Mouse (Mus musculus): ENCODE data around the gene Mtor. TPM values are rescaled to one million over a fixed set of nuclear protein-coding genes. Genes with fewer than 3 reads are reported as not detected.

Mtor gene
- total RNA-seq (2012; rRNA removed) (24.3 and 25.5 TPM in 2 replicates), total RNA-seq (2014; rRNA removed) (10.5 TPM in 2 replicates), polyA plus RNA-seq (2012; ENCODE audit: insufficient read length, low read depth) (23.8 and 28.6 TPM in 2 replicates)

DNA sequence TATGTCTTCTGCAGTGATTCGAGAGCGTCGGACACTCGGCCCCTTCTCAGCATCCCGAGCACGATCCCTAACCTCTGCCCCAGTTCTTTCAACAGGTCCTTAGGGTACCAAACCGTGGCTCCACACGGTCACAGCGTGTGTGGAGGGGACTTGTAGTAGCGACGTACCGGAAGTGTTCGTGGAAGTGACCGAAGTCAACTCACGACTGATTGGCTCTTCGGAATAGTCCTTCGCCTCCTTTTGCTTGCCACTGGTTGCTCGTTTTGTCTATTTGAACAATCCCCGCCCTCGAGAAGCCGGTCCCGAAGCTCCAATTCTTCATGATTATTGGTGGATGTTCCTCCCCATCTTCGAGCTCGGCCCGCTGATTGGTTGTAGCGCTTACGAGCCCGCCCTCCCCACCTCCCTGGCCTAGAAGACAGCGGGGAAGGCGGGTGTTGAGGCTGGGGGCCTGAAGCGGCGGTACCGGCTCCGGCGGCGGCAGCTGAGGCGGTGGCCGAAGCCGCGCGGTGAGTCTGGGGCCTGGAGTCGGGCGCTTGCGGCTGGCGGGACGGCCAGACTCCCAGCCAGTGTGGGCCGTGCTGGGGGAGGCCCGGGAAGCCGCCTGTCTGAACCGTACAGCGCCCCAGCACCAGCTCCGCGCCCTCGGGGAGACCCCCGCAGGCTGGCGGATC lies at the start of gene Mtor:
Mtor (plus strand) TSS at position 433 of the 674 bp plus-strand sequence.
- in situ Hi-C loops (cut with MboI; ENCODE audit: low pct_ligation_motif_present, low pct_unique_long_range_greater_than_20kb, low sequenced_read_pairs) (no loop called here), dilution Hi-C loops (cut with MboI; ENCODE audit: extremely low pct_ligation_motif_present, extremely low pct_unique_long_range_greater_than_20kb, low sequenced_read_pairs) (no loop called here)
- H3K4me3 ChIP-seq (replicated peaks in 1 of 3; ENCODE audit: low read depth in 2 of 3, low read length in 2 of 3, poor library complexity in 1 of 3), result peak within 1 kb of the TSS; percentile 79 to 86 (median 86)
- peak within 1 kb of the TSS; percentile 99 for H3K4me2 ChIP-seq (ENCODE audit: insufficient read depth, low read depth, poor library complexity, severe bottlenecking)
- H3K27ac ChIP-seq (ENCODE audit: insufficient read depth, low read depth), result no peak within 1 kb of the TSS
- H3K27me3 ChIP-seq (replicated peaks), result no peaks in the 10 kb centered on the region
- peaks cover 0 to 30% of the 10 kb centered on the region in 2 experiments; a peak in 2 of 4 replicates for H3K4me1 ChIP-seq (ENCODE audit: control insufficient read depth in 1 of 2, insufficient read depth in 2 of 2)
- TF ChIP-seq TBP (conservative IDR thresholded peaks at IDR 0.05; ENCODE audit: low read depth, low read length) (peak; percentile 93), IRF4 (IDR thresholded peaks at IDR 0.05; ENCODE audit: low read depth, low read length) (peak; percentile 43; the same call in 1 of the 2 replicates), USF1 (IDR thresholded peaks at IDR 0.05; ENCODE audit: low read depth, low read length) (no peak), USF2 (conservative IDR thresholded peaks at IDR 0.05; ENCODE audit: low read depth, low read length) (no peak), EP300 (IDR thresholded peaks at IDR 0.05; ENCODE audit: low read length) (no peak), MXI1 (IDR thresholded peaks at IDR 0.05; ENCODE audit: low read depth, low read length) (peak; percentile 95), POLR2AphosphoS2 (IDR thresholded peaks at IDR 0.05; ENCODE audit: low read depth, low read length) (peak; percentile 51; the same call in 1 of the 2 replicates), ZNF384 (IDR thresholded peaks at IDR 0.05; ENCODE audit: low read depth, low read length) (no peak), CHD2 (IDR thresholded peaks at IDR 0.05; ENCODE audit: low read length) (peak; percentile 94), CHD1 (IDR thresholded peaks at IDR 0.05; ENCODE audit: low read depth, low read length) (no peak), MYC (IDR thresholded peaks at IDR 0.05; ENCODE audit: low read depth, low read length) (peak; percentile 96), NRF1 (IDR thresholded peaks at IDR 0.05; ENCODE audit: low read depth, low read length) (peak; percentile 54), UBTF (IDR thresholded peaks at IDR 0.05; ENCODE audit: low read depth, low read length) (peak; percentile 91), JUN (IDR thresholded peaks at IDR 0.05; ENCODE audit: insufficient read depth, low read depth, low read length) (no peak), JUND (conservative IDR thresholded peaks at IDR 0.05; ENCODE audit: low read depth, low read length) (no peak), NELFE (IDR thresholded peaks at IDR 0.05; ENCODE audit: low read depth, low read length) (peak; percentile 59), MAZ (IDR thresholded peaks at IDR 0.05; ENCODE audit: low read depth, low read length) (peak; percentile 71; the same call in 1 of the 2 replicates), ZC3H11A (IDR thresholded peaks at IDR 0.05; ENCODE audit: low read depth, low read length) (no peak), SMC3 (IDR thresholded peaks at IDR 0.05; ENCODE audit: low read depth, low read length) (no peak), ETS1 (conservative IDR thresholded peaks at IDR 0.05; ENCODE audit: low read depth, low read length) (no peak), BHLHE40 (IDR thresholded peaks at IDR 0.05; ENCODE audit: low read depth, low read length) (no peak), RCOR1 (conservative IDR thresholded peaks at IDR 0.05; ENCODE audit: low read depth, low read length) (no peak), MAX (IDR thresholded peaks at IDR 0.05; ENCODE audit: low read length) (peak; percentile 91), POLR2A (IDR thresholded peaks at IDR 0.05; ENCODE audit: low read depth, low read length) (peak; percentile 91), ZKSCAN1 (IDR thresholded peaks at IDR 0.05; ENCODE audit: borderline replicate concordance, low read depth, low read length) (no peak), RAD21 (IDR thresholded peaks at IDR 0.05; ENCODE audit: low read depth, low read length) (no peak), PAX5 (IDR thresholded peaks at IDR 0.05; ENCODE audit: low read length) (no peak), KAT2A (IDR thresholded peaks at IDR 0.05; ENCODE audit: insufficient replicate concordance, low read length) (peak; percentile 88; the same call in 1 of the 2 replicates), MEF2A (IDR thresholded peaks at IDR 0.05; ENCODE audit: borderline replicate concordance, low read depth, low read length) (no peak), E2F4 (IDR thresholded peaks at IDR 0.05; ENCODE audit: insufficient replicate concordance, low read depth, low read length) (peak; percentile 52; the same call in 1 of the 2 replicates), SIN3A (IDR thresholded peaks at IDR 0.05; ENCODE audit: low read length) (peak; percentile 89), ELF1 (IDR thresholded peaks at IDR 0.05; ENCODE audit: low read depth, low read length) (peak; percentile 74), CTCF (conservative IDR thresholded peaks at IDR 0.05 in 1 of 2, IDR thresholded peaks at IDR 0.05 in 1 of 2; ENCODE audit: low read depth in 2 of 2, low read length in 2 of 2) (no peak), TCF12 (IDR thresholded peaks at IDR 0.05; ENCODE audit: low read depth, low read length) (peak; percentile 83; the same call in 1 of the 2 replicates), GABPA (IDR thresholded peaks at IDR 0.05; ENCODE audit: insufficient replicate concordance, low read depth, low read length) (no peak), ZMIZ1 (IDR thresholded peaks at IDR 0.05; ENCODE audit: low read depth, low read length) (peak; percentile 86), MAFK (IDR thresholded peaks at IDR 0.05; ENCODE audit: insufficient replicate concordance, low read length) (no peak), HCFC1 (IDR thresholded peaks at IDR 0.05; ENCODE audit: low read depth, low read length) (peak; percentile 93)
- peak; percentile 99 for DNase-seq (ENCODE audit: extremely low read depth)
- H3K79me2 ChIP-seq (replicated peaks; ENCODE audit: control insufficient read depth, extremely low read depth, insufficient read depth, poor library complexity, severe bottlenecking), result peaks cover 21% of the 10 kb centered on the region
- H3K9ac ChIP-seq (ENCODE audit: insufficient read depth, low read depth), result peak within 1 kb of the TSS; percentile 84
- peaks cover 8 to 25% of the 10 kb centered on the region in 2 experiments for H3K36me3 ChIP-seq (replicated peaks in 1 of 2; ENCODE audit: control insufficient read depth in 1 of 2, insufficient read depth in 1 of 2, low read length in 1 of 2)
- H3K9me3 ChIP-seq (replicated peaks; ENCODE audit: low read length), result no peaks in the 10 kb centered on the region

Data from CH12.LX (cell line).